Mouse (Mus musculus) heart, postnatal 0 days (tissue): ENCODE data around the gene 2310061I04Rik. TPM values are rescaled to one million over a fixed set of nuclear protein-coding genes. Genes with fewer than 3 reads are reported as not detected.

ENCODE experiments used
- ATAC-seq: fragments of 200-750 bp; cut with Nextera tagmentation; 2 replicates; pipeline ENCODE4 v1.8.0; 2017; ENCODE audit warnings: low read depth, moderate number of reproducible peaks, moderate library complexity; ENCODE audit not compliant: insufficient read depth
- DNase-seq: peaks from one replicate; pipeline ENCODE4 v3.0.0-alpha.2; 2016; ENCODE audit warnings: low spot score
- H3K27ac ChIP-seq: fragments of 300-500 bp; sonication (generic); 2 replicates; pipeline ENCODE4 v1.5.1; 2014; ENCODE audit warnings: low read depth, mild to moderate bottlenecking
- H3K27me3 ChIP-seq: fragments of 300-500 bp; sonication (generic); 2 replicates; pipeline ENCODE4 v1.6.1; 2014; ENCODE audit warnings: low read length, mixed read lengths; ENCODE audit not compliant: control insufficient read depth, insufficient read depth
- H3K36me3 ChIP-seq: fragments of 300-500 bp; sonication (generic); replicated peaks from 2 replicates; pipeline ENCODE4 v1.6.1; 2014; ENCODE audit warnings: low read length, mixed read lengths; ENCODE audit not compliant: control insufficient read depth, insufficient read depth
- H3K4me1 ChIP-seq: fragments of 300-500 bp; sonication (generic); 2 replicates; pipeline ENCODE4 v1.6.1; 2014; ENCODE audit warnings: antibody characterized with exemption; ENCODE audit not compliant: control insufficient read depth, insufficient read depth
- H3K4me2 ChIP-seq: fragments of 300-500 bp; sonication (generic); 2 replicates; pipeline ENCODE4 v1.6.1; 2014; ENCODE audit warnings: low read depth, mild to moderate bottlenecking, low read length, moderate library complexity
- H3K4me3 ChIP-seq: fragments of 300-500 bp; sonication (generic); 2 replicates; pipeline ENCODE4 v1.5.1; 2014; ENCODE audit warnings: low read depth, low read length
- H3K9ac ChIP-seq: fragments of 300-500 bp; sonication (generic); replicated peaks from 2 replicates; pipeline ENCODE4 v1.6.1; 2014; ENCODE audit warnings: low read depth, low read length, mixed read lengths
- H3K9me3 ChIP-seq: fragments of 300-500 bp; sonication (generic); replicated peaks from 2 replicates; pipeline ENCODE4 v1.6.1; 2016; ENCODE audit warnings: low read length; ENCODE audit not compliant: control insufficient read depth
- CTCF ChIP-seq: IDR thresholded peaks from 2 replicates; pipeline ENCODE4 v1.5.1; 2016; ENCODE audit warnings: antibody characterized with exemption, control low read depth, low read depth
- EP300 ChIP-seq: IDR thresholded peaks from 2 replicates; pipeline ENCODE4 v1.6.1; 2016; ENCODE audit warnings: antibody characterized with exemption, low read depth
- WGBS: fragments of 180-500 bp; shearing (Covaris S2); extraction: QIAGEN DNeasy Blood & Tissue Kit; methylation state at CpG from one replicate; pipeline ENCODE4 v1.1.7; 2014; 5-methylcytosine and 5-hydroxymethylcytosine counted together
- polyA plus RNA-seq: library from polyadenylated mRNA; unstranded; fragments of >200 nt; fragmentation: Nextera tagmentation; extraction: Ambion mirVana; gene quantifications from 2 replicates; pipeline ENCODE4 v1.2.1, GENCODE M21; 2015
- total RNA-seq: library from RNA; depleted of rRNA; stranded (reverse); fragments of >200 nt; gene quantifications from 2 replicates; pipeline ENCODE4 v1.2.3, GENCODE M21; 2014; ENCODE audit warnings: low replicate concordance

Gene 2310061I04Rik
- total and polyA plus RNA-seq, 2 experiments from 2014 or later: 32.5 to 53.1 TPM

DNA sequence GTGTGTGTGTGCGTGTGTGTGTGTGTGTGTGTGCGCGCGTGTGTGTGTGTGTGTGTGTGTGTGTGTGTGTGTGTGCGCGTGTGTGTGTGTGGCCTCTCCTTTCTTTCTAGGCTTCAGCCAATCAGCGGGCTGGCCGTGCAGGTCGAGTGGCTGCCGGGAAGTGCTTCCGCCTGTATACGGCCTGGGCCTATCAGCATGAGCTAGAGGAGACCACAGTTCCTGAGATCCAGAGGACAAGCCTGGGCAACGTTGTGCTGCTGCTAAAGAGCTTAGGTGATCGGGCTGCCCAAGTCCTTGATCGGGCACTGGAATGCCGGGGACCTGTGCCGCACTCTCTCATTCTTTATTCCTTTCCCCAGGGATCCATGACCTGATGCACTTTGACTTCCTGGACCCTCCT is 9.5 kb downstream of the 2310061I04Rik start:
- Histone ChIP-seq H3K4me1 (no peaks in the 10 kb centered on the region), H3K4me2 (no peak overlapping the region), H3K4me3 (no peak overlapping the region), H3K27ac (no peak overlapping the region), H3K36me3 (peaks cover 95% of the 10 kb centered on the region), H3K9ac (no peak overlapping the region), H3K27me3 (no peaks in the 10 kb centered on the region), H3K9me3 (no peaks in the 10 kb centered on the region)
- TF ChIP-seq CTCF: no peak
- TF ChIP-seq EP300: no peak
- ATAC-seq (no peak), DNase-seq (no peak)
- WGBS: 79% methylated on average over 14 of the region's 17 CpGs

- DNase-seq: no peak
- Histone ChIP-seq H3K4me1 (peaks cover 8% of the 10 kb centered on the region; the same call in 1 of the 2 replicates), H3K36me3 (peaks cover 71% of the 10 kb centered on the region), H3K9me3 (no peaks in the 10 kb centered on the region), H3K9ac (no peak overlapping the region), H3K4me3 (no peak overlapping the region), H3K27me3 (no peaks in the 10 kb centered on the region), H3K4me2 (no peak overlapping the region), H3K27ac (no peak overlapping the region)
- ATAC-seq: no peak
- WGBS: 97% methylated on average over 14 of the region's 14 CpGs
- TF ChIP-seq CTCF: no peak
- no peak for TF ChIP-seq EP300
These were observed 13.5 kb downstream of the 2310061I04Rik start for GRCm38 (mm10) chr17:35883777-35884176.

DNA sequence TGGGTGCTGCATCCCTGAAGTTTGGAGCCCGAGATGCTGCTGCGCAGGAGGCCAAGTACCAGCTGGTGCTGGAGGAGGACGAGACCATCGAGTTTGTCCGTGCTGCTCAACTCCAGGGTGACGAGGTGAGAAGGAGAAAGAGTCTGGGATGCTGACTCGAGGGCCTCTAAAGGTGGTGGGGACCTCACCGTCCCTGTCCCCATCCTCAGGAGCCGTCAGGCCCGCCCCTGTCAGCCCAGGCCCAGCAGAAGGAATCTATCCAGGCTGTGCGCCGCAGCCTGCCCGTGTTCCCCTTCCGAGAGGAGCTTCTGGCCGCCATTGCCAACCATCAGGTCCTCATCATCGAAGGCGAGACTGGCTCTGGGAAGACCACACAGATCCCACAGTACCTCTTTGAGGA is 14.3 kb downstream of the 2310061I04Rik start:
- Histone ChIP-seq H3K4me2 (no peak overlapping the region), H3K27ac (no peak overlapping the region), H3K27me3 (no peaks in the 10 kb centered on the region), H3K4me3 (no peak overlapping the region), H3K36me3 (peaks cover 62% of the 10 kb centered on the region), H3K9me3 (no peaks in the 10 kb centered on the region), H3K9ac (no peak overlapping the region), H3K4me1 (peaks cover 8% of the 10 kb centered on the region; the same call in 1 of the 2 replicates)
- DNase-seq (no peak), ATAC-seq (no peak)
- no peak for TF ChIP-seq EP300
- 87% methylated on average over 17 of the region's 17 CpGs for WGBS

DNA sequence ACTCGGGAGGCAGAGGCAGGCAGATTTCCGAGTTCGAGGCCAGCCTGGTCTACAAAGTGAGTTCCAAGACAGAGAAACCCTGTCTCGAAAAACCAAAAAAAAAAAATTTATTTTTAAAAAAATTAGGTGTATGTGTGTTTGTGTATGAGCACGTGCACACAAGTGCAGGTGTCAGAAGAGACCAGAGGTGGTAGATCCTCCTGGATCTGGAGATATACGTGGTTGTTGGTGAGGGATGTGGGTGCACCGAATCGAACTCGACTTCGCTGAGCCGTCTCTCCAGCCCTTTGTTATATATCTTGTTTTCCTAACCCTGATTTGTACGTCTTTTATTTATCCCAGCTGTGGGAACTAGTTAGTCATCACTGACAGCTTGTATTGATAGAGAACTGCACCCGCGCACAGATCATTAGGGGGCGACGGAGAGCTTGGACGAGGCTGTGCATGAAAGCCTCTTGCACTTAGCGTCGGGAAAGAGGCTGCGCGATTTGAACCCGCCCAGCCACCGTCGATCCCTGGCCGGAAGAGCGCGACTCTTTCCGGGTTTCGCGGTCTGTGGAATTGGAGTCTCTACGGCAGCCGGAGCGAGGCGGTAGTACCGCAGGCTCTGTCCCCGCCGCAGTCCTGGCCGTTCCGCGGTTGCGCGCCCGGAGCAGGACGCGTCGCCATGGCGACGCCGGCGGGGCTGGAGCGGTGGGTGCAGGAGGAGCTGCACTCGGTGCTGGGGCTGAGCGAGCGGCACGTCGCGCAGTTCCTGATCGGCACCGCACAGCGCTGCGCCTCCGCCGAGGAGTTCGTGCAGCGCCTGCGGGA is 17.8 kb downstream of the 2310061I04Rik start, which contains the start of gene Dhx16:
Gene Dhx16 (plus strand): TSS at position 575 of the 813 bp plus-strand sequence.
- peak; percentile 95 for DNase-seq
- Histone ChIP-seq H3K4me3 (peak within 1 kb of the TSS; percentile 70), H3K9me3 (no peaks in the 10 kb centered on the region), H3K9ac (peak within 1 kb of the TSS; percentile 74), H3K36me3 (peaks cover 47% of the 10 kb centered on the region), H3K27me3 (no peaks in the 10 kb centered on the region), H3K4me1 (peaks cover 8% of the 10 kb centered on the region; the same call in 1 of the 2 replicates), H3K4me2 (peak within 1 kb of the TSS; percentile 97), H3K27ac (peak within 1 kb of the TSS; percentile 44)
- 5% methylated on average over 64 of the region's 66 CpGs for WGBS
- TF ChIP-seq EP300: no peak; the same call in 1 of the 2 replicates
- peak; percentile 88 for TF ChIP-seq CTCF
- ATAC-seq: peak; percentile 90

DNA sequence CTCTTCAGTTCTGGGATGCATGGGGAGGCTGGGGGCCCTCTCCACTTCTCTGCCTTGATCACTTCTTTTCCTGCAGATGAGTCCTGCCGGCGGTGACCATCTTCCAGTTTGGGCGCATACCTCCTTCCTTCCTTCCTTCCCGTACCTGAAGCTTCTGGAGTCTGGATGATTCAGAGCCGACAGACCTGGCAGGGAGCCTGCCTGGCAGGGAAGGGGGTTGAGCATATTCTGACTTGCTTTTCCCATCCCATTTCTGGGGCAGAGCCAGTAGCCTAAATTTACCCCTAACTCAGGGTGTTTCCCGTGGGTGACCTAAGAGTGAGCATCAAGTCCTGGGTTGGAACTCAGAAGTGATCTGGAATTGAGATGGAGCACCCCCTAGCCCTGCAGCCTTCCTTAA is 22.5 kb downstream of the 2310061I04Rik start:
- 53% methylated on average over 6 of the region's 6 CpGs for WGBS
- no peak overlapping the region for H3K4me3 ChIP-seq
- H3K27ac ChIP-seq: no peak overlapping the region

More for the DNA sequence above, 22.5 kb downstream of the 2310061I04Rik start:
- Histone ChIP-seq H3K9me3 (no peaks in the 10 kb centered on the region), H3K4me2 (no peak overlapping the region), H3K9ac (no peak overlapping the region), H3K27me3 (no peaks in the 10 kb centered on the region), H3K4me1 (peaks cover 8% of the 10 kb centered on the region; the same call in 1 of the 2 replicates), H3K36me3 (peaks cover 27% of the 10 kb centered on the region)
- ATAC-seq (no peak), DNase-seq (no peak)
- TF ChIP-seq EP300 (no peak), CTCF (no peak)
